In the genomic region with DNA sequence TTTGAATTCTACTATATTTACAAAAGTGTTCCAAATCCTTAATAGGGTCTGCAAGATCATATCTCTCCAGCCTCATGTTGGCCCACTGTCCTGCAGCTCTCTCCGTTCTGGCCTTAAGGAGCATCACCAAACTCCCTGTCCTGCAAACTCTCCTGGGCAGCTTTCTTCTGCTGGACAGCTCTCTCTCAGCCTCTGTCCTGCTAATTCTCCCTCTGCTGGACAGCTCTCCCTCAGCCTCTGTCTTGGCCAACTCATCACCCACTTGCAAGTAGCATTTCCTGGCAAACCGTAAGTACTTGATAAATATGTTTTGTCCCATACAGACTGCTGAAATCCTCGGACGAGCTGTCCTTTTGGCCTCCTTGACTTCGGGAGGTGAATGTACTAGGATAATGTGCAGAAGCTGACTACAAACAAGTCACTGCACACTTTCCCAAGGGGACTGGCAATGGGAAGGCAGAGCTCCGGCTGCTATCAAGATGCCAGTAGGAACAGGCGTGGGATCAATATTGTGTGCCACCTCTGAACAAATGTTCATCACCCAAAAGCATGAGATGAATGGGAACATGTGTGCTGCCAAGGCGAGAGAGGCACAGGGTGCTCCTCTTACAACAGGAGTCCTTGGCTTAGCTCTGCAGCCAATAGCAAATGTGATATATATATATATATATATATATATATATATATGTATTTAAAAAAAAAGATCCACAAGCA, we compare ENCODE assay signal across 17 mouse cellular contexts.
A peak's percentile ranks its signal among the peaks of the same experiment; 100 is the strongest.
DNase-seq lines count a peak whose midpoint lies in the region; ATAC-seq and TF ChIP-seq lines count a peak whose summit lies in the region.
"Had no signal": no experiment of that assay in that cellular context is flagged by ENCODE, and none has a peak within 500 bp of the region (broad histone marks: within the 10 kb centered on the region; RNA-seq: fewer than 3 reads in every experiment).

No protein-coding gene starts in this region.

- no peak for TF ChIP-seq EP300 in stomach, postnatal 0 days (optimal IDR thresholded peaks at IDR 0.05)

- H3K9me3 ChIP-seq in kidney, postnatal 0 days (replicated peaks; ENCODE audit: low read length), result no peaks in the 10 kb centered on the region
- H3K9me3 ChIP-seq in kidney, embryonic 15.5 days (replicated peaks), result no peaks in the 10 kb centered on the region
- H3K9me3 ChIP-seq in stomach, postnatal 0 days (ENCODE audit: control insufficient read depth, low read length), result no peaks in the 10 kb centered on the region
- H3K9me3 ChIP-seq: embryonic facial prominence, embryonic 12.5 days; forebrain, embryonic 13.5 days; limb, embryonic 12.5 days; lung, embryonic 15.5 days; midbrain, embryonic 12.5 days; neural tube, embryonic 12.5 days had no signal

- WGBS in kidney, postnatal 0 days, result 80% methylated on average over 8 of the region's 8 CpGs
- WGBS in kidney, embryonic 15.5 days, result 80% methylated on average over 8 of the region's 8 CpGs
- WGBS in stomach, postnatal 0 days, result 77% methylated on average over 8 of the region's 8 CpGs
- WGBS in cerebellum, adult 2 months, result 34% methylated on average over 8 of the region's 8 CpGs

- no peak overlapping the region for H3K4me2 ChIP-seq in kidney, postnatal 0 days (ENCODE audit: low read length)
- no peak overlapping the region for H3K4me2 ChIP-seq in kidney, embryonic 15.5 days
- H3K4me2 ChIP-seq in stomach, postnatal 0 days (replicated peaks; ENCODE audit: low read depth), result no peak overlapping the region
- H3K4me2 ChIP-seq: embryonic facial prominence, embryonic 12.5 days; forebrain, embryonic 13.5 days; limb, embryonic 12.5 days; lung, embryonic 15.5 days; midbrain, embryonic 12.5 days; neural tube, embryonic 12.5 days had no signal

- no peak for ATAC-seq in kidney, postnatal 0 days (replicated peaks; ENCODE audit: low FRiP score, low read depth)
- ATAC-seq in kidney, embryonic 15.5 days (replicated peaks; ENCODE audit: low FRiP score), result no peak
- ATAC-seq in stomach, postnatal 0 days (ENCODE audit: low FRiP score, low TSS enrichment), result no peak
- ATAC-seq: forebrain, embryonic 13.5 days had no signal

- H3K27me3 ChIP-seq in kidney, postnatal 0 days (ENCODE audit: insufficient read depth, low read length), result no peaks in the 10 kb centered on the region
- H3K27me3 ChIP-seq in kidney, embryonic 15.5 days, result no peaks in the 10 kb centered on the region
- H3K27me3 ChIP-seq in stomach, postnatal 0 days (ENCODE audit: control insufficient read depth, insufficient read depth, low read length), result no peaks in the 10 kb centered on the region
- no peaks in the 10 kb centered on the region for H3K27me3 ChIP-seq in cerebellum, adult 2 months (ENCODE audit: control insufficient read depth, insufficient read depth, low read length)
- H3K27me3 ChIP-seq: embryonic facial prominence, embryonic 12.5 days; forebrain, embryonic 13.5 days; lung, embryonic 15.5 days; midbrain, embryonic 12.5 days; neural tube, embryonic 12.5 days had no signal

- H3K36me3 ChIP-seq in kidney, postnatal 0 days (ENCODE audit: insufficient read depth, low read length), result no peaks in the 10 kb centered on the region
- no peaks in the 10 kb centered on the region for H3K36me3 ChIP-seq in kidney, embryonic 15.5 days
- no peaks in the 10 kb centered on the region for H3K36me3 ChIP-seq in stomach, postnatal 0 days (ENCODE audit: control insufficient read depth, insufficient read depth, low read length)
- H3K36me3 ChIP-seq: embryonic facial prominence, embryonic 12.5 days; G1E; limb, embryonic 12.5 days; lung, embryonic 15.5 days; midbrain, embryonic 12.5 days; neural tube, embryonic 12.5 days had no signal

- TF ChIP-seq POLR2A in cerebellum, adult 2 months (IDR thresholded peaks at IDR 0.05; ENCODE audit: borderline replicate concordance, insufficient read depth, low read length), result no peak

- H3K27ac ChIP-seq in kidney, postnatal 0 days, result no peak overlapping the region
- H3K27ac ChIP-seq in kidney, embryonic 15.5 days, result no peak overlapping the region
- no peak overlapping the region for H3K27ac ChIP-seq in stomach, postnatal 0 days (replicated peaks)
- no peak overlapping the region for H3K27ac ChIP-seq in cerebellum, adult 2 months (ENCODE audit: insufficient read depth, low read length)
- H3K27ac ChIP-seq: embryonic facial prominence, embryonic 12.5 days; forebrain, embryonic 13.5 days; limb, embryonic 12.5 days; lung, embryonic 15.5 days; midbrain, embryonic 12.5 days; neural tube, embryonic 12.5 days had no signal

- TF ChIP-seq CTCF in kidney, postnatal 0 days (IDR thresholded peaks at IDR 0.05; ENCODE audit: low read depth), result peak; percentile 45; the same call in 1 of the 2 replicates
- TF ChIP-seq CTCF in stomach, postnatal 0 days (IDR thresholded peaks at IDR 0.05; ENCODE audit: low read depth), result peak; percentile 38
- no peak for TF ChIP-seq CTCF in cerebellum, adult 2 months (IDR thresholded peaks at IDR 0.05; ENCODE audit: borderline replicate concordance, insufficient read depth, low read depth, low read length)

- H3K4me3 ChIP-seq in kidney, postnatal 0 days (replicated peaks; ENCODE audit: low read depth, low read length), result no peak overlapping the region
- no peak overlapping the region for H3K4me3 ChIP-seq in kidney, embryonic 15.5 days (replicated peaks)
- no peak overlapping the region for H3K4me3 ChIP-seq in stomach, postnatal 0 days (ENCODE audit: low read depth, low read length)
- no peak overlapping the region for H3K4me3 ChIP-seq in cerebellum, adult 2 months (replicated peaks; ENCODE audit: insufficient read depth, low read depth, low read length)
- H3K4me3 ChIP-seq: embryonic facial prominence, embryonic 12.5 days; forebrain, embryonic 13.5 days; limb, embryonic 12.5 days; lung, embryonic 15.5 days; midbrain, embryonic 12.5 days; neural tube, embryonic 12.5 days had no signal

- H3K4me1 ChIP-seq in kidney, postnatal 0 days (replicated peaks; ENCODE audit: insufficient read depth, low read length), result no peaks in the 10 kb centered on the region
- H3K4me1 ChIP-seq in kidney, embryonic 15.5 days, result no peaks in the 10 kb centered on the region
- H3K4me1 ChIP-seq in stomach, postnatal 0 days (replicated peaks; ENCODE audit: control insufficient read depth, insufficient read depth), result no peaks in the 10 kb centered on the region
- no peaks in the 10 kb centered on the region for H3K4me1 ChIP-seq in cerebellum, adult 2 months (ENCODE audit: control insufficient read depth, insufficient read depth, low read length)
- H3K4me1 ChIP-seq: embryonic facial prominence, embryonic 12.5 days; forebrain, embryonic 13.5 days; limb, embryonic 12.5 days; lung, embryonic 15.5 days; midbrain, embryonic 12.5 days; neural tube, embryonic 12.5 days had no signal

- H3K9ac ChIP-seq in kidney, postnatal 0 days (ENCODE audit: low read depth, low read length), result no peak overlapping the region
- H3K9ac ChIP-seq in kidney, embryonic 15.5 days, result no peak overlapping the region
- no peak overlapping the region for H3K9ac ChIP-seq in stomach, postnatal 0 days (ENCODE audit: low read length)
- H3K9ac ChIP-seq: embryonic facial prominence, embryonic 12.5 days; forebrain, embryonic 13.5 days; limb, embryonic 12.5 days; lung, embryonic 15.5 days; midbrain, embryonic 12.5 days; neural tube, embryonic 12.5 days had no signal

- DNase-seq in adrenal gland, postnatal 36 days, result peak; percentile 9 to 10
- DNase-seq in adrenal gland, adult 8-10 months, result no peak
- DNase-seq in kidney, postnatal 0 days (ENCODE audit: low spot score), result peak; percentile 76
- peak; percentile 37 for DNase-seq in right cerebral cortex, adult 18-20 months
- no peak for DNase-seq in right cerebral cortex, adult 2 months (ENCODE audit: low spot score in 2 of 2)
- DNase-seq in stomach, postnatal 0 days (ENCODE audit: low spot score), result no peak
- DNase-seq in cerebellum, adult 2 months, result no peak
- DNase-seq: B cell, adult 2 months; heart, postnatal 36 days had no signal

Comparison
In these comparisons a context has a peak if more than half of its experiments do, and no peak if none do; other contexts are left out.
1. DNase-seq: peak in adrenal gland, postnatal 36 days (2 of 2), kidney, postnatal 0 days (single experiment) and right cerebral cortex, adult 18-20 months (single experiment); none in adrenal gland, adult 8-10 months (single experiment), right cerebral cortex, adult 2 months (0 of 2), stomach, postnatal 0 days (single experiment) and cerebellum, adult 2 months (0 of 2).